Mouse (Mus musculus) lung, postnatal 0 days (tissue): ENCODE results near the gene Adam15. TPM values are rescaled to one million over a fixed set of nuclear protein-coding genes. Genes with fewer than 3 reads are reported as not detected.

ENCODE experiments used
- ATAC-seq: fragments of 200-750 bp; cut with Nextera tagmentation; 2 replicates; pipeline ENCODE4 v1.8.0; 2017; ENCODE audit warnings: moderate library complexity
- DNase-seq: peaks from one replicate; pipeline ENCODE4 v3.0.0-alpha.2; 2016; ENCODE audit warnings: low spot score
- H3K27ac ChIP-seq: fragments of 300-500 bp; sonication (generic); 2 replicates; pipeline ENCODE4 v1.5.1; 2014; ENCODE audit warnings: antibody characterized with exemption, mild to moderate bottlenecking, low read length, mixed read lengths
- H3K27me3 ChIP-seq: fragments of 300-500 bp; sonication (generic); replicated peaks from 2 replicates; pipeline ENCODE4 v1.6.1; 2014; ENCODE audit warnings: low read length, mixed read lengths; ENCODE audit not compliant: insufficient read depth
- H3K36me3 ChIP-seq: fragments of 300-500 bp; sonication (generic); 2 replicates; pipeline ENCODE4 v1.6.1; 2014; ENCODE audit warnings: low read length, mixed read lengths; ENCODE audit not compliant: insufficient read depth
- H3K4me1 ChIP-seq: fragments of 300-500 bp; sonication (generic); 2 replicates; pipeline ENCODE4 v1.6.1; 2014; ENCODE audit warnings: antibody characterized with exemption, low read depth, low read length, mixed read lengths; ENCODE audit not compliant: insufficient read depth
- H3K4me2 ChIP-seq: fragments of 300-500 bp; sonication (generic); replicated peaks from 2 replicates; pipeline ENCODE4 v1.6.1; 2014; ENCODE audit warnings: low read depth, mild to moderate bottlenecking, low read length, moderate library complexity, mixed read lengths
- H3K4me3 ChIP-seq: fragments of 300-500 bp; sonication (generic); 2 replicates; pipeline ENCODE4 v1.5.1; 2014; ENCODE audit warnings: low read depth, low read length
- H3K9ac ChIP-seq: fragments of 300-500 bp; sonication (generic); replicated peaks from 2 replicates; pipeline ENCODE4 v1.6.1; 2014; ENCODE audit warnings: low read depth, mild to moderate bottlenecking
- H3K9me3 ChIP-seq: fragments of 300-500 bp; sonication (generic); 2 replicates; pipeline ENCODE4 v1.6.1; 2016; ENCODE audit warnings: low read length, mixed read lengths
- CTCF ChIP-seq: IDR thresholded peaks from 2 replicates; pipeline ENCODE4 v1.5.1; 2016; ENCODE audit warnings: antibody characterized with exemption, mild to moderate bottlenecking
- EP300 ChIP-seq: IDR thresholded peaks from 2 replicates; pipeline ENCODE4 v1.6.1; 2016; ENCODE audit warnings: antibody characterized with exemption, mild to moderate bottlenecking, control low read depth
- WGBS: fragments of 180-500 bp; shearing (Covaris S2); extraction: QIAGEN DNeasy Blood & Tissue Kit; methylation state at CpG from one replicate; pipeline ENCODE4 v1.1.7; 2014; 5-methylcytosine and 5-hydroxymethylcytosine counted together
- polyA plus RNA-seq: library from polyadenylated mRNA; unstranded; fragments of >200 nt; fragmentation: Nextera tagmentation; extraction: Ambion mirVana; gene quantifications from 2 replicates; pipeline ENCODE4 v1.2.1, GENCODE M21; 2015

Gene Adam15
- polyA plus RNA-seq, 1 experiment from 2014 or later, result 177 TPM

DNA sequence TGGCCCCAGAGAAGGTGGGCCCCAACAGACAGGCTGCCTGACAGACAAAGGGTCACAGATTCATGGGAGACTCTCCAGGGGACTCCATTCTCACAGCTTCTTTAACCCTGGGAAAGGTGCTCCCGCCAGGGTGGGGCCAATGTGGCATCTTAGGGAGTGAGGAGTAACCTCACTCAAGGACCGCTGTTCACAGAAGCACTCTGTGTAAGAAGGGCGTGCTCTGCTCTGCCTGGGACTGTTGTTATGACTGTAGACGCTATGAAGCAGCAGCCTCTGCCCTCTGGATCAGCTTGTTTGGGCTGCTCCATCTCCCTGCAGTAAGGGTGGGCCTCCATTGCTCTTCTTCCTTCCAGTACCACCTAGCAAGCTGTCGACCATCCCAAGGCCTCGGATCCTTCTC lies 45.4 kb downstream of the Adam15 start:
- DNase-seq (peak; percentile 62), ATAC-seq (peak; percentile 74)
- Histone ChIP-seq H3K4me2 (no peak overlapping the region), H3K4me3 (no peak overlapping the region), H3K4me1 (peaks cover 2% of the 10 kb centered on the region; the same call in 1 of the 2 replicates), H3K27ac (peak overlapping the region; percentile 27; the same call in 1 of the 2 replicates), H3K36me3 (no peaks in the 10 kb centered on the region), H3K9me3 (no peaks in the 10 kb centered on the region), H3K27me3 (no peaks in the 10 kb centered on the region), H3K9ac (no peak overlapping the region)
- no peak for TF ChIP-seq EP300
- TF ChIP-seq CTCF, result no peak
- 46% methylated on average over 6 of the region's 6 CpGs for WGBS

- Histone ChIP-seq H3K4me3 (no peak overlapping the region), H3K27ac (no peak overlapping the region), H3K4me1 (no peaks in the 10 kb centered on the region), H3K27me3 (no peaks in the 10 kb centered on the region), H3K4me2 (no peak overlapping the region), H3K9ac (no peak overlapping the region), H3K36me3 (no peaks in the 10 kb centered on the region), H3K9me3 (no peaks in the 10 kb centered on the region)
- ATAC-seq, result no peak
- DNase-seq, result no peak
- TF ChIP-seq CTCF (peak; percentile 42), EP300 (no peak)
- 74% methylated on average over 2 of the region's 2 CpGs for WGBS
These were observed 49.3 kb downstream of the Adam15 start for GRCm38 (mm10) chr3:89300514-89300913.

- H3K4me2 ChIP-seq, result peak overlapping the region; percentile 27
- TF ChIP-seq CTCF, result no peak
- peak; percentile 45; the same call in 1 of the 2 replicates for TF ChIP-seq EP300
- H3K27ac ChIP-seq, result no peak overlapping the region
- no peaks in the 10 kb centered on the region for H3K9me3 ChIP-seq
- no peak overlapping the region for H3K4me3 ChIP-seq
- no peaks in the 10 kb centered on the region for H3K4me1 ChIP-seq
- peak; percentile 69 for ATAC-seq
- WGBS, result 23% methylated on average over 1 of the region's 1 CpGs
- H3K9ac ChIP-seq, result no peak overlapping the region
- H3K36me3 ChIP-seq, result no peaks in the 10 kb centered on the region
- peak; percentile 72 for DNase-seq
- H3K27me3 ChIP-seq, result no peaks in the 10 kb centered on the region
These were observed 49.7 kb downstream of the Adam15 start for GRCm38 (mm10) chr3:89300071-89300470.

DNA sequence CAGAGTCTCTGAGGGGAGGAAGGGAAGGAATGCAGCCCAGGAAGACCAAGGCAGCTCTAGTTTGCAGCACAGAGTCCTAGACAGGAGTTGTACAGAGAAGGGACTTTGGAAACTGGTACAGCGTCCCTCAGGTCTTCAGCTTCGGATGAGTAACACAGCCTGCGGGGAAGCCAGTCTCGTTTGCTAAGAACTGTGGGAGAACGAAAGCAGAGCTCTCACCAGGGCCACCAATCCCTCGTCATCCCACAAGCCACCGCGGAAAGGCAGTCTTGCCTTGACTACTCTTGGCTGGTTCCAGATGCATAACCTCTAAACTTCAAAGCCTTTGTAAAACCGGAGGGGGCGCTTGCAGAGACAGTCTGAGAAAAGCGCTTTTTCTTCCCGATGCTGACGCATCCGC lies 50.3 kb downstream of the Adam15 start:
- peak; percentile 44 for ATAC-seq
- Histone ChIP-seq H3K9me3 (no peaks in the 10 kb centered on the region), H3K4me2 (peak overlapping the region; percentile 27), H3K4me1 (no peaks in the 10 kb centered on the region), H3K36me3 (no peaks in the 10 kb centered on the region), H3K9ac (no peak overlapping the region; the same call in 1 of the 2 replicates), H3K27me3 (no peaks in the 10 kb centered on the region), H3K27ac (no peak overlapping the region), H3K4me3 (peak overlapping the region; percentile 3; the same call in 1 of the 2 replicates)
- DNase-seq, result peak; percentile 39
- no peak for TF ChIP-seq EP300
- TF ChIP-seq CTCF, result peak; percentile 19; the same call in 1 of the 2 replicates
- WGBS, result 3% methylated on average over 14 of the region's 14 CpGs

- H3K9ac ChIP-seq, result no peak overlapping the region
- H3K36me3 ChIP-seq, result no peaks in the 10 kb centered on the region
- no peak for TF ChIP-seq CTCF
- no peak for TF ChIP-seq EP300
- ATAC-seq, result no peak
- H3K27ac ChIP-seq, result no peak overlapping the region
- 79% methylated on average over 6 of the region's 6 CpGs for WGBS
- 0 out of 2 replicates have a peak overlapping the region, but pooled peaks have one; percentile 27 for H3K4me2 ChIP-seq
- no peak overlapping the region for H3K4me3 ChIP-seq
- no peak for DNase-seq
- H3K4me1 ChIP-seq, result no peaks in the 10 kb centered on the region
- no peaks in the 10 kb centered on the region for H3K27me3 ChIP-seq
- H3K9me3 ChIP-seq, result no peaks in the 10 kb centered on the region
These were observed 50.9 kb downstream of the Adam15 start for GRCm38 (mm10) chr3:89298908-89299307.

DNA sequence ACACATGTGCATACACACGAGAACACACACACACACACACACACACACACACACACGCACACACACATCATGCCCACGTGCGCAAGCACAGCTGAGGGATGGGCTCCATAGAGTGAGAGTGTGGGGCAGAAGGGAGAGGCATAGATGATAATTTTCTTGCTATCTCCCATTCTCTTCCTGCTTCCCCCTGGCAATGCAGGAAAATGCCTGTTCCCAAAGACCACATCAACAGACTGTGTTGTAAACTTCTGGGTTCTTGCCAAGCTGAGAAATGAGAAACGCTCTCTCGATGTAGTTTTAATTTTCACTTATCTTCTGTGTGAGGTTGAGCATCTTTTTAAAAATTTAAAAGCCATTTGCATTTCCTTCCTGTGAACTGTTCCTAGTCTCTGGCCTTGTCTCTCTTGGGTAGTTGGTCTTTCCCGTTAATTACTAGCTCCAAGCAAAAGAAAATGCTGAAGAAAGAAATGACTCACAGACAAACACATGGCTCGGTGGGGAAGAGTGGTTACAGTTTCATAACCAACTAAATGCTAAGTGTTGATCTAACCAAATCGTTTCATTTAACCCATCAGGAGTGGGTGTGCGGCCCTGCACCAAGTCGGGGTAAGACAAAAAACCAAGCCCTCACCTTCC lies 52.9 kb downstream of the Adam15 start:
- Histone ChIP-seq H3K27ac (no peak overlapping the region), H3K4me1 (no peaks in the 10 kb centered on the region), H3K4me2 (no peak overlapping the region), H3K4me3 (no peak overlapping the region), H3K9ac (no peak overlapping the region), H3K9me3 (no peaks in the 10 kb centered on the region), H3K27me3 (no peaks in the 10 kb centered on the region), H3K36me3 (no peaks in the 10 kb centered on the region)
- ATAC-seq (no peak), DNase-seq (peak; percentile 39)
- no peak for TF ChIP-seq CTCF
- no peak for TF ChIP-seq EP300
- WGBS, result 59% methylated on average over 11 of the region's 11 CpGs
